Mouse (Mus musculus): Measurements from ENCODE around the gene Sec14l2.

DNA sequence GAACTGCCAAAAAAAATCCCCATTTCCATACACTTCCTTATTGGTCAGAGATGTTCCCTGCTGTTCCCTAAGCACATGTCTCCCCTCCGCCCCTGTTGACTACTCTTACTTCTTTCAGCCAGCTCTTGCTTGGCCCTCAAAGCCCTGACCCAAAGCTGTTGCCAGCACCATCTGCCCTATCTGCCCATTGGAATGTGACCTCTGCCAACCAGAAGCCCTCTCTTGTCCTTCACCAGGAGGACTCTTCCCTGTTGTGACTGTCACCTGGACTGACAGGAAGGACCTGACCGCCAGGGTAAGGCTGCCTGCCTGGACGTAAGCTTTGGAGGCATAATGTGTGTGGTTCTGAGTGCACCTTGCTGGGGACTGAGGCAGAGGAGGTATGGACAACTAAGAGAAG, 1.5 kb downstream of the Sec14l2 start:
- TF ChIP-seq CTCF (IDR thresholded peaks at IDR 0.05; ENCODE audit: control insufficient read depth, insufficient read depth, low read length) = no peak
- no peak for TF ChIP-seq POLR2A (IDR thresholded peaks at IDR 0.05; ENCODE audit: borderline replicate concordance, control insufficient read depth, low read depth, low read length)
